Mouse (Mus musculus): ENCODE measurements at regions not wholly inside any gene's neighbourhood (a gene's known extent, or its start where the extent isn't known, plus 50 kb on each side); places are given as distances from the start of the nearest gene placed in this dataset.

GRCm38 (mm10) chr10:126133188-126133587 lies 167.2 kb downstream of the Lrig3 start:
- Histone ChIP-seq H3K9me3 (replicated peaks) (no peaks in the 10 kb centered on the region), H3K36me3 (no peaks in the 10 kb centered on the region), H3K4me2 (no peak overlapping the region), H3K27ac (no peak overlapping the region), H3K4me3 (replicated peaks) (no peak overlapping the region), H3K27me3 (no peaks in the 10 kb centered on the region), H3K9ac (no peak overlapping the region), H3K4me1 (no peaks in the 10 kb centered on the region)
- WGBS = 80% methylated on average over 3 of the region's 3 CpGs
- no peak for ATAC-seq (replicated peaks; ENCODE audit: low FRiP score)

DNA sequence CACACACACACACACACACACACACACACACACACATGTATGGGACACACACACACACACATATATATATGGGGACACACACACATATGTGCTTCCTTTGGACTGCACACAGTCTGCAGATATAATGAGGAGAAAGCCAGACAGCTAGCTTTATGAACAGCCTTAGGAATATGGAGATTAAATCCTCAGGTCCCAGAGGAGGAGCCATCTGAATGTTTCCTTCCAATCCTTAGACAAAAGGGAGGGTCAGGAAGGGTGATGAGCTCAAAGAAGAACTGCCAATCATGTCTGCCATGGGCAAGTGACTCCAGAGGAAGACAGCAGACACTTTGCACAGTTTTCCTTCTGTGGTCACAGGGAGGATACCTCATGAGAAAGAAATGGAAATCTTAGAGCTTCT lies 168.0 kb downstream of the Lrig3 start:
- no peaks in the 10 kb centered on the region for H3K36me3 ChIP-seq
- H3K27me3 ChIP-seq = no peaks in the 10 kb centered on the region
- H3K9ac ChIP-seq = no peak overlapping the region
- no peaks in the 10 kb centered on the region for H3K4me1 ChIP-seq
- no peak overlapping the region for H3K4me2 ChIP-seq
- no peak for ATAC-seq (replicated peaks; ENCODE audit: low FRiP score)
- no peaks in the 10 kb centered on the region for H3K9me3 ChIP-seq (replicated peaks)
- no peak overlapping the region for H3K27ac ChIP-seq
- H3K4me3 ChIP-seq (replicated peaks) = no peak overlapping the region

- H3K27me3 ChIP-seq = no peaks in the 10 kb centered on the region
- 88% methylated on average over 12 of the region's 12 CpGs for WGBS
These were observed 172.6 kb downstream of the Lrig3 start for GRCm38 (mm10) chr10:126138585-126138984.

GRCm38 (mm10) chr10:126141586-126141985 lies 175.6 kb downstream of the Lrig3 start:
- H3K4me3 ChIP-seq (replicated peaks) = no peak overlapping the region
- no peak overlapping the region for H3K4me2 ChIP-seq
- H3K4me1 ChIP-seq = peaks cover 5% of the 10 kb centered on the region; the same call in 1 of the 2 replicates
- no peak overlapping the region for H3K9ac ChIP-seq
- H3K9me3 ChIP-seq (replicated peaks) = no peaks in the 10 kb centered on the region
- ATAC-seq (replicated peaks; ENCODE audit: low FRiP score) = no peak
- H3K27me3 ChIP-seq = no peaks in the 10 kb centered on the region
- no peak overlapping the region for H3K27ac ChIP-seq
- WGBS = 81% methylated on average over 7 of the region's 7 CpGs
- no peaks in the 10 kb centered on the region for H3K36me3 ChIP-seq

More at GRCm38 (mm10) chr10:126138585-126138984, 172.6 kb downstream of the Lrig3 start:
- Histone ChIP-seq H3K4me1 (no peaks in the 10 kb centered on the region), H3K36me3 (no peaks in the 10 kb centered on the region), H3K4me2 (no peak overlapping the region), H3K4me3 (replicated peaks) (no peak overlapping the region), H3K27ac (no peak overlapping the region), H3K9ac (no peak overlapping the region), H3K9me3 (replicated peaks) (no peaks in the 10 kb centered on the region)
- no peak for ATAC-seq (replicated peaks; ENCODE audit: low FRiP score)

DNA sequence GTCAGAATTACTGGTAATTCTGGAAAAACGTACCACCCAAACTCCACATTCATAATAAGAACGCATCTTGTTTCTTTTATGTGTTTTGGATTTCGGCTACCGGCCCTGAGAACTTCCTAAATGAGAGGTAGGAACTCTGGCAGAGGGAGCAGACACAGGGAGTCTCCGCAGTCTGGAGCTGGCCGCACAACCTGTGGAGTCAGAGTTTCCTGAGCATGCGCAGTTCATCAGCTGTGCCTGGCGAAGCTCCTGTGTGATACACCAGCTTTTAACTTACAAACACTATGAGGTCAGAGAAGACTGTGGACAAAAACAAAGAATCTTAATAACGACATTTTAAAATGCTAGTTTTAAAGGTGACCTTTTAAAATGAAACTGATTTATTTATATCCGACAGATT lies 177.9 kb downstream of the Lrig3 start:
- WGBS = 76% methylated on average over 10 of the region's 10 CpGs
- Histone ChIP-seq H3K36me3 (no peaks in the 10 kb centered on the region), H3K9me3 (replicated peaks) (no peaks in the 10 kb centered on the region), H3K4me1 (peaks cover 5% of the 10 kb centered on the region; the same call in 1 of the 2 replicates), H3K4me2 (0 out of 2 replicates have a peak overlapping the region, but pooled peaks have one; percentile 49), H3K9ac (no peak overlapping the region), H3K27ac (no peak overlapping the region), H3K27me3 (no peaks in the 10 kb centered on the region), H3K4me3 (replicated peaks) (no peak overlapping the region)
- ATAC-seq (replicated peaks; ENCODE audit: low FRiP score) = no peak

GRCm38 (mm10) chr10:126144609-126145202 lies 178.7 kb downstream of the Lrig3 start:
- 0 out of 2 replicates have a peak overlapping the region, but pooled peaks have one; percentile 14 for H3K4me3 ChIP-seq (replicated peaks)
- H3K36me3 ChIP-seq = no peaks in the 10 kb centered on the region
- H3K4me2 ChIP-seq = peak overlapping the region; percentile 49
- 0 out of 2 replicates have a peak overlapping the region, but pooled peaks have one; percentile 22 for H3K27ac ChIP-seq
- 44% methylated on average over 12 of the region's 12 CpGs for WGBS
- no peaks in the 10 kb centered on the region for H3K27me3 ChIP-seq
- ATAC-seq (replicated peaks; ENCODE audit: low FRiP score) = no peak
- no peak overlapping the region for H3K9ac ChIP-seq
- peaks cover 5% of the 10 kb centered on the region; the same call in 1 of the 2 replicates for H3K4me1 ChIP-seq
- H3K9me3 ChIP-seq (replicated peaks) = no peaks in the 10 kb centered on the region

- no peak for ATAC-seq (replicated peaks; ENCODE audit: low FRiP score)
- H3K9me3 ChIP-seq (replicated peaks) = no peaks in the 10 kb centered on the region
- no peaks in the 10 kb centered on the region for H3K27me3 ChIP-seq
- no peaks in the 10 kb centered on the region for H3K36me3 ChIP-seq
- H3K9ac ChIP-seq = no peak overlapping the region
- H3K4me3 ChIP-seq (replicated peaks) = no peak overlapping the region
- H3K4me2 ChIP-seq = no peak overlapping the region
- no peak overlapping the region for H3K27ac ChIP-seq
- 64% methylated on average over 4 of the region's 4 CpGs for WGBS
- H3K4me1 ChIP-seq = no peaks in the 10 kb centered on the region
These were observed 191.3 kb downstream of the Lrig3 start for GRCm38 (mm10) chr10:126157300-126157699.

DNA sequence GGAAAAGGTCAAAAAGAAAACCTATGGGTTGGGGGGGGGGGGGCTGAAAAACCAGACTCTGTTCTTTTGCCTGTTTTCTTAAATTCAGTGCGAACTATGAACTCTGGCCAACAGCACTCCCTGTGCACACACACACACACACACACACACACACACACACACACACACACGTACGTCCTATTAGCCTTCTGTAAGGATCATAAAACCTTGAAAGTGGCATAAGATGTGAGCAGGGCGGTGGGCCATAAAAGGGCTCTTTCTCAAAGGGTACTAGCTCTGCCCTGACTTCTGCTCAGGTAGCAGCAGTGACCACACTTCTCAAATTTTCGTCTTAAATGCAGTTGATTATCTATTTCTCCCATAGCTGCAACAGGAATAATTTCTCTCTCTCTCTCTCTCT lies 199.2 kb downstream of the Lrig3 start:
- no peaks in the 10 kb centered on the region for H3K36me3 ChIP-seq
- no peaks in the 10 kb centered on the region for H3K27me3 ChIP-seq
- no peaks in the 10 kb centered on the region for H3K9me3 ChIP-seq (replicated peaks)
- 46% methylated on average over 5 of the region's 5 CpGs for WGBS
- H3K4me1 ChIP-seq = no peaks in the 10 kb centered on the region
- ATAC-seq (replicated peaks; ENCODE audit: low FRiP score) = no peak
- H3K27ac ChIP-seq = no peak overlapping the region
- no peak overlapping the region for H3K4me2 ChIP-seq
- H3K9ac ChIP-seq = no peak overlapping the region
- H3K4me3 ChIP-seq (replicated peaks) = no peak overlapping the region

GRCm38 (mm10) chr10:126169095-126169873 lies 203.3 kb downstream of the Lrig3 start:
- no peak for ATAC-seq (replicated peaks; ENCODE audit: low FRiP score)
- Histone ChIP-seq H3K9ac (no peak overlapping the region), H3K4me3 (replicated peaks) (no peak overlapping the region), H3K36me3 (no peaks in the 10 kb centered on the region), H3K27me3 (no peaks in the 10 kb centered on the region), H3K27ac (no peak overlapping the region), H3K4me1 (no peaks in the 10 kb centered on the region), H3K4me2 (no peak overlapping the region), H3K9me3 (replicated peaks) (no peaks in the 10 kb centered on the region)
- WGBS = 86% methylated on average over 25 of the region's 25 CpGs

GRCm38 (mm10) chr10:126169874-126170163 lies 203.9 kb downstream of the Lrig3 start:
- ATAC-seq (replicated peaks; ENCODE audit: low FRiP score) = no peak
- WGBS = 70% methylated on average over 5 of the region's 5 CpGs
- H3K27me3 ChIP-seq = no peaks in the 10 kb centered on the region
- H3K4me3 ChIP-seq (replicated peaks) = no peak overlapping the region
- no peaks in the 10 kb centered on the region for H3K36me3 ChIP-seq
- H3K9me3 ChIP-seq (replicated peaks) = no peaks in the 10 kb centered on the region
- H3K9ac ChIP-seq = no peak overlapping the region
- no peak overlapping the region for H3K4me2 ChIP-seq
- H3K27ac ChIP-seq = no peak overlapping the region
- no peaks in the 10 kb centered on the region for H3K4me1 ChIP-seq

DNA sequence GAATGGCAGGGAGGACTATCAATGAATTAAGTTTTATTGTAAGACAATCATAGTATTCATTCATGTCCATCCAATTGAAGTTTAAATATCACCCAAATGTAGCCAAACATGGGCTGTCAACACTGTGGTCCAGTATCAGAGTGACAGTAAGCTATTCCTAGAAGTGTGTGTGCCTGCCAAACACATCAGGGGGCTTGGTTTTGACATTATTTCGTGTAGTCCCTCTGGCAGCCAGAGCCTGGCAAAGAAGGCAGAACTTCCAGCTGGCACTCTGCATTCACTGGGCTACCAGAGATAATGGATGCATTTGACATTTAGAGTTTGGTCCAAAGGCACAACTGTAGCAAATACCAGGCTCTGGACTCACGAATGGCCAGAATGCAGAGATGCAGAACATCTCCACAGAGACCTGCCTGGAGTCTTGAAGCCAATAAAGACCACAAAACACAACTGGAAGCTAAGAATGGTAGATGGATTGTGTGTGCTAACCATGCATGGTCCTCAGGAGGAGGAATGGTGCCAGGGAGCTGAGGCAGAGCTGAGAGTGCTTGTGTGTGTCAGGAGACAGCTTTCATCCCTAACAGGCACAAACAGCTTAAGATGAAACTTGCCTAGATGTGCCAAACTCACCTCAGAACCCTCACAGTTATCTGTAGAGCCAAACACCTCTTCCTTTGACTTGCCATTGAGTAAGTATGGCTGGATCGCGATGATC lies 210.9 kb downstream of the Lrig3 start:
- ATAC-seq (replicated peaks; ENCODE audit: low FRiP score) = no peak
- no peaks in the 10 kb centered on the region for H3K4me1 ChIP-seq
- WGBS = 84% methylated on average over 4 of the region's 4 CpGs
- H3K27me3 ChIP-seq = no peaks in the 10 kb centered on the region
- no peaks in the 10 kb centered on the region for H3K9me3 ChIP-seq (replicated peaks)
- no peak overlapping the region for H3K4me2 ChIP-seq
- no peak overlapping the region for H3K9ac ChIP-seq
- H3K27ac ChIP-seq = no peak overlapping the region
- no peak overlapping the region for H3K4me3 ChIP-seq (replicated peaks)
- no peaks in the 10 kb centered on the region for H3K36me3 ChIP-seq

- H3K9ac ChIP-seq = no peak overlapping the region
- no peak for ATAC-seq (replicated peaks; ENCODE audit: low FRiP score)
- no peaks in the 10 kb centered on the region for H3K9me3 ChIP-seq (replicated peaks)
- WGBS = 91% methylated on average over 2 of the region's 2 CpGs
- H3K4me3 ChIP-seq (replicated peaks) = no peak overlapping the region
- H3K4me2 ChIP-seq = no peak overlapping the region
- H3K4me1 ChIP-seq = no peaks in the 10 kb centered on the region
- no peaks in the 10 kb centered on the region for H3K27me3 ChIP-seq
- no peaks in the 10 kb centered on the region for H3K36me3 ChIP-seq
- no peak overlapping the region for H3K27ac ChIP-seq
These were observed 216.4 kb downstream of the Lrig3 start for GRCm38 (mm10) chr10:126182386-126182785.
